Mouse (Mus musculus) stomach, embryonic 15.5 days (tissue): Measurements from ENCODE around the gene Dek. TPM values are rescaled to one million over a fixed set of nuclear protein-coding genes. Genes with fewer than 3 reads are reported as not detected.

Experiments used
- ATAC-seq: fragments of 200-750 bp; cut with Nextera tagmentation; 2 replicates; pipeline ENCODE4 v1.8.0; 2017; ENCODE audit warnings: low read depth, moderate number of reproducible peaks, moderate TSS enrichment; ENCODE audit not compliant: insufficient read depth, low FRiP score
- H3K27ac ChIP-seq: fragments of 300-500 bp; sonication (generic); 2 replicates; pipeline ENCODE4 v1.5.1; 2015; ENCODE audit warnings: mild to moderate bottlenecking, inconsistent platforms
- H3K27me3 ChIP-seq: fragments of 300-500 bp; sonication (generic); replicated peaks from 2 replicates; pipeline ENCODE4 v1.6.1; 2015; ENCODE audit warnings: inconsistent platforms
- H3K36me3 ChIP-seq: fragments of 300-500 bp; sonication (generic); 2 replicates; pipeline ENCODE4 v1.6.1; 2015; ENCODE audit warnings: inconsistent platforms
- H3K4me1 ChIP-seq: fragments of 300-500 bp; sonication (generic); 2 replicates; pipeline ENCODE4 v1.6.1; 2015; ENCODE audit warnings: inconsistent platforms
- H3K4me2 ChIP-seq: fragments of 300-500 bp; sonication (generic); 2 replicates; pipeline ENCODE4 v1.6.1; 2015; ENCODE audit warnings: mild to moderate bottlenecking, inconsistent platforms
- H3K4me3 ChIP-seq: fragments of 300-500 bp; sonication (generic); replicated peaks from 2 replicates; pipeline ENCODE4 v1.5.1; 2015; ENCODE audit warnings: inconsistent platforms
- H3K9ac ChIP-seq: fragments of 300-500 bp; sonication (generic); 2 replicates; pipeline ENCODE4 v1.6.1; 2015; ENCODE audit warnings: inconsistent platforms
- H3K9me3 ChIP-seq: fragments of 300-500 bp; sonication (generic); 2 replicates; pipeline ENCODE4 v1.6.1; 2016; ENCODE audit warnings: inconsistent platforms
- WGBS: fragments of 180-500 bp; shearing (Covaris S2); methylation state at CpG from one replicate; pipeline ENCODE4 v1.1.7; 2015; 5-methylcytosine and 5-hydroxymethylcytosine counted together
- polyA plus RNA-seq: library from polyadenylated mRNA; unstranded; fragments of >200 nt; fragmentation: Nextera tagmentation; extraction: Ambion mirVana; gene quantifications from 2 replicates; pipeline ENCODE4 v1.2.1, GENCODE M21; 2015

The Dek gene
- polyA plus RNA-seq, 1 experiment from 2014 or later, result 291 TPM

DNA sequence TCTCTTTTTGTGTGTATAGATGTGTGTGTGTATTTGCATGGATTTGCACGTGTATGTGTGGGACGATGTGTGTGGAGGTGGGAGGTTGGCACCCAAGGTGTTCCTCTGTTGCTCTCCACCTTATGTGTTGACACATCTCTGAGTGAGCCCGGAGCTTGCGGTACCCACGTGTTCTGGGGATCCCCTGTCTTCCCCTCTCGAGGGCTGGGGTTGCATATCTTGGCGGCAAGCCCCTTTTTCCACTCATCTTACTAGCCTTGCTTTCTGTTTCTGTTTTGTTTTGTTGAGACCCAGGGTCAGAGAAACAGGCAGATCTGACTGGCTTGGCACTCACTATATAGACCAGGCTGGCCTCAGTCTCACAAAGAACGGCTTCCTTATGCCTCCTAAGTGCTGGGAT lies 27.1 kb upstream of the Dek start:
- Histone ChIP-seq H3K27me3 (no peaks in the 10 kb centered on the region), H3K27ac (no peak overlapping the region), H3K9ac (no peak overlapping the region), H3K4me1 (no peaks in the 10 kb centered on the region), H3K4me2 (no peak overlapping the region), H3K4me3 (no peak overlapping the region), H3K9me3 (no peaks in the 10 kb centered on the region), H3K36me3 (no peaks in the 10 kb centered on the region)
- ATAC-seq, result no peak
- 80% methylated on average over 8 of the region's 8 CpGs for WGBS

DNA sequence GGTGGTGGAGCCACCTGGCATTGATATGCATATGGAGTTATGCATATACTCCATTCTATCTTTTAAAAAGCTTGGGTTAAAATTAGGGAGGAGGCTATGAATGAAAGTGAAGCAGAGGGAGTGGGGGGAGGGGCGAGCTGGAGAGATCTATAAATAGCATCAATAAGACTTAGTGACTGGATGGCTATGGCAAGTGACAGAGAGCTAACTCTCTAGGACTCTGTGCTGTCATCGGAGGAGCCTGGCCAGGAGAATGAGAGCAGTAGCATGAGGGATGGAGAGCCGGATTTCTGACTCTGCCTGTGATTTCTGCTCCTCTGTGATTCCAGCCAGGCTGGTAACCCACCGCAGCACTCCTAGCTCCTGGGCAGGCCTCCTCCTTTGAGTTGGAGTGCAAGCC lies 23.1 kb upstream of the Dek start:
- Histone ChIP-seq H3K4me2 (no peak overlapping the region), H3K27ac (no peak overlapping the region), H3K9me3 (no peaks in the 10 kb centered on the region), H3K9ac (no peak overlapping the region), H3K36me3 (no peaks in the 10 kb centered on the region), H3K4me1 (no peaks in the 10 kb centered on the region), H3K27me3 (no peaks in the 10 kb centered on the region), H3K4me3 (no peak overlapping the region)
- WGBS, result 69% methylated on average over 4 of the region's 4 CpGs
- ATAC-seq, result no peak

DNA sequence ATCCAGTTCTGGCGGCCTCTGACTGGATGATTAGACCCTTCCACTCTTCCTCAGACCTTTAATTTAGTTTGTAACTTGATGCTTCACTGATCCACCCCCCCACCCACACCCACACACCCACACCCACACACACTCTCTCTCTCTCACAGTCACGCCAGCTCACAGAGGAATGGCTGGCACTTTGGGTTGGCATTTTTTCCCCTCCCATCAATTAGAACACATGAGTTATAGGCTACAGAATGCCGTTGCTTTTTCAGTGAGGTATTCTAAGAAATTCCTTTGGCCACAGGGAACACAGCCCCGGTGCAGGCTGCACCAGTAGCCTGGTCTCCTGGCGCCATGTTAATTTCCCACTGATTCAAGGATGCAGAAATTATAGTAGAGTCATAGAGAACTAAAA lies 19.6 kb upstream of the Dek start:
- H3K27ac ChIP-seq, result no peak overlapping the region
- H3K9ac ChIP-seq, result no peak overlapping the region
- no peak for ATAC-seq
- no peaks in the 10 kb centered on the region for H3K4me1 ChIP-seq
- 76% methylated on average over 5 of the region's 5 CpGs for WGBS
- no peaks in the 10 kb centered on the region for H3K9me3 ChIP-seq
- H3K36me3 ChIP-seq, result no peaks in the 10 kb centered on the region
- H3K4me2 ChIP-seq, result no peak overlapping the region
- H3K27me3 ChIP-seq, result peaks cover 4% of the 10 kb centered on the region; the same call in 1 of the 2 replicates
- H3K4me3 ChIP-seq, result no peak overlapping the region

DNA sequence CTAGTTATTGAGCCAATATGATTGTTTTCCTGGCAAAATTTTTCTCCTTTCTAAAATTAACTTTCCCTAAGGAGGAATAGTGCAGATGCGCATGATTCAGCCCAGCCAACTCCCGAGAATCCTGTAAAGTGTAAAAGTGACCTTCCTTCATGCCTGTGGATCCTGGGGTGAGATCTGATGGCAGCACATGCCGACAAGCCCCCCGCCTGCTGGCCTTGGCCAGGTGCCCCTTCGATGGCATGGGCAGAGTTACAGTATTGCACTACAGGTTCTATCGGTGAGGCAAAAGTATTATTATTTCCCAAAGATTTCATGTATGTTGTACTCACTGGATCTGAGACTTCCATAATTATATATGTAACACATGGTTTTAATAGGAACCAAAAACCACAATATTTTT lies 19.0 kb upstream of the Dek start:
- Histone ChIP-seq H3K9me3 (no peaks in the 10 kb centered on the region), H3K9ac (no peak overlapping the region)

DNA sequence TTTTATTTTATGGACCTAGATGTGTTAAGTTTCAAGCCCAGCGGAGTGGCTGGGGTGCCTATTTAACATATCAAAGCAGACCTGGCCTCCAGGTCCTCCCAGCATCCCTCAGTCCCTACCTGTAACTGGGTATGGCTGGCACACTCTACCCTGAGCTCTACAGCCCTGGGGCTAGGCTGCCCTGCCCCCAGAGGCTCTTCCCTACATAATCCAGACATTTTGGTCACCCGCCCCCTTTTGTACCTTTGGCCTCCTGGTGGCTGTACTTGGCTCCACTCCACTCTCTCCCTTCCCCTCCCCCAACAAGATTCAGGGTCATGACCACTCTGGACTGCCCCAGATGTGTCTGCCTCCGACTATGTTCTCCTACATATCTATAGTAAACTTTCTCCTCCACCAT lies 18.4 kb upstream of the Dek start:
- peak; percentile 53; the same call in 1 of the 2 replicates for ATAC-seq
- no peak overlapping the region for H3K4me3 ChIP-seq
- H3K27ac ChIP-seq, result no peak overlapping the region
- H3K4me2 ChIP-seq, result no peak overlapping the region
- H3K9ac ChIP-seq, result no peak overlapping the region
- no peaks in the 10 kb centered on the region for H3K36me3 ChIP-seq
- H3K4me1 ChIP-seq, result no peaks in the 10 kb centered on the region
- H3K27me3 ChIP-seq, result peaks cover 4% of the 10 kb centered on the region; the same call in 1 of the 2 replicates
- 59% methylated on average over 3 of the region's 3 CpGs for whole genome bisulfite sequencing
- no peaks in the 10 kb centered on the region for H3K9me3 ChIP-seq

More for the DNA sequence above, 19.0 kb upstream of the Dek start:
- H3K36me3 ChIP-seq, result no peaks in the 10 kb centered on the region
- no peak overlapping the region for H3K4me2 ChIP-seq
- H3K27ac ChIP-seq, result no peak overlapping the region
- H3K27me3 ChIP-seq, result peaks cover 4% of the 10 kb centered on the region; the same call in 1 of the 2 replicates
- H3K4me1 ChIP-seq, result no peaks in the 10 kb centered on the region
- 84% methylated on average over 6 of the region's 6 CpGs for WGBS
- no peak for ATAC-seq
- no peak overlapping the region for H3K4me3 ChIP-seq

DNA sequence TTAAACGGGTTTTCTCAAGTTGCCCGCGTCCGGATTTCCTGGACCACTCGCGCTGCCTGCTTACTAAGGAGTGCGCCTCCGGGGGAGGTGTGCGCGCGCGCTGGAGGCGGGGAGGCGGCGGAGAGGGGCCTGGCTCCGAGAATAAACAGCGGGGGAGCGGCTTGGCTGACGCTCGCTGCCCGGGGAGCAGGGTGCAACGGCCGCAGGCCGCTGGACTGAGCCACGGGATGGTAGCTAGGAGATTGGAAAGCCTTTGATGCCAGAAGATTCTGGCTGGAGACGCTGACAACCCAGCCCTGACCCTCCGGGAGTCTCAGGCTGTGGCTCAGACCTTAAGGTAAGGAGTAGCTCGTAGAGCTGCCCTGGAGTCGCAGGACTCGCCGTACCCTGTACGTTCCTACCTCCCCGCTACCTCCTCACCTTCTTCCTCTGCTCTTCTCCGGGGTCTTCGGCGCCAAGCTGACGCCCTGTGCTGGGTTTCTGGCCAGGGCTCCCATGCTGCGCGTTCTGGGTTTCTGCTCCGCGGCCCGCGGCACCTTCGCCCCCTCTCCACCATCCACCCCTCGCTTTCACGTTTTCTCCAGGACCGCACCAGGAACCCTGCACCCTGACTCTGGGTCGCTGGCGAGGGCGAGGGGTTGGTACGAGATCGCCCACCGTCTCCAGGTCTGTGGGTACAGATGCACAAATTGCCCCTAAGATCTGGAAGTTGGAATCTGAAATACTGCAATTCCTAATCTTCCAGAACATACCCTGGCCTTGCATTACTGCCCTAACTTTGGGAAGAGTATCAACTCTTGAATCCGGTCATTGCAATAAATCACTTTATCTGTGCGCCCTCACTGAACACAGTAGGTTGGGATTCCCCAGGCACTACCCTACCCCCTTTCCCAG lies 16.8 kb upstream of the Dek start, which contains the start of gene Rnf144b:
Gene Rnf144b (plus strand): TSS at position 120 of the 894 bp plus-strand sequence.
- Histone ChIP-seq H3K4me3 (peak within 1 kb of the TSS; percentile 50), H3K4me2 (peak within 1 kb of the TSS; percentile 91), H3K27ac (no peak within 1 kb of the TSS), H3K9ac (0 out of 2 replicates have a peak within 1 kb of the TSS, but pooled peaks have one; percentile 7), H3K9me3 (no peaks in the 10 kb centered on the region), H3K36me3 (no peaks in the 10 kb centered on the region), H3K4me1 (no peaks in the 10 kb centered on the region), H3K27me3 (peaks cover 4% of the 10 kb centered on the region; the same call in 1 of the 2 replicates)
- 1% methylated on average over 53 of the region's 55 CpGs for WGBS
- no peak for ATAC-seq

DNA sequence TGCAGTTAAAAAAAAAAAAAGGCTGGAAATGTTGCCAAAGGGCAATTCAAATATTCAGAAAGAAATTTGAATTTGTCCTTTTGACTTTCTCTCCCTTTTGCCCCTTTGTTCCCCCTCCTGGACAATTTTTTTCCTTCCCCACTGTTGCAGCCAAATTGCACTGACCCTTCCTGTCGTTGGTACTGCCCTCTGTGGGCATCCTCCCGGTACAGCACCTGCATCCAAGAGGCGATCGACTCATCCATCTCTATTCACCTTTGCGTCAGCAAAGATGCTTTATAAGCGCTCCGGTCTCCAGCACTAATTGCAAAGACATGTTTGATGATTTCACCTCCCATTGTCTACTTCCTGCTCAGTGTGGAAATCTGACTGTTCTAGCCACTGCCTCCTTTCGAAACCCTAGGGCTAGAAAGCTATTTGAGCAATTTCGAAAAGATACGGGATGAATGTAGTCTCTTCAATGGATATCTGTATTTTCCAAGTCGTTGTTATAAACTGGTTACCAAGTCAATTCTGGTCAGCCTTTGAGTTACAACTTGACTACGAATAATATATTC lies 15.4 kb upstream of the Dek start:
- WGBS, result 41% methylated on average over 12 of the region's 12 CpGs
- ATAC-seq, result no peak
- no peak overlapping the region for H3K4me3 ChIP-seq

DNA sequence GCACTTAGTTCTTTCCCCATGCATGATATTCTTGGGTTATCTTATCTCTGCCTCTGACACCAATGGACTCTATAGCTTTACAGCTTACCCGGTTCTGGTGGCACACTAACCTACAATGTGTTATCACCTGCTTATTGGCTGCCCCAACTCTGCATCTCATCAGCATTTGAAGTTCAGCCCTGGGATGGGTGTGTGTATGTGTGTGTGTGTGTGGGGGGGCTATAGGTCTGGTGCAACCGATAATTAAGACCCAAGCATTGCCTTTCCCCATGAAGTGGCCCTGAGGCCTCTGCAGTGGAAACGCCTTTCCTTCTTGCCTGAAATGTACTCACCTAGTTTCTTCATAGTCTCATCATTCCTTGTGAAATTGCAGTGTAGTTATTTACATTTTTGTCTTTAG lies 10.0 kb upstream of the Dek start:
- H3K27ac ChIP-seq, result no peak overlapping the region
- H3K4me1 ChIP-seq, result no peaks in the 10 kb centered on the region
- no peak overlapping the region for H3K9ac ChIP-seq
- no peak overlapping the region for H3K4me3 ChIP-seq
- no peak overlapping the region for H3K4me2 ChIP-seq
- ATAC-seq, result no peak
- WGBS, result 77% methylated on average over 3 of the region's 3 CpGs
- no peaks in the 10 kb centered on the region for H3K9me3 ChIP-seq
- H3K27me3 ChIP-seq, result no peaks in the 10 kb centered on the region
- no peaks in the 10 kb centered on the region for H3K36me3 ChIP-seq

More for the DNA sequence above, 15.4 kb upstream of the Dek start:
- Histone ChIP-seq H3K4me1 (no peaks in the 10 kb centered on the region), H3K9ac (no peak overlapping the region), H3K36me3 (no peaks in the 10 kb centered on the region), H3K27me3 (peaks cover 4% of the 10 kb centered on the region; the same call in 1 of the 2 replicates), H3K9me3 (no peaks in the 10 kb centered on the region), H3K4me2 (no peak overlapping the region), H3K27ac (no peak overlapping the region)

DNA sequence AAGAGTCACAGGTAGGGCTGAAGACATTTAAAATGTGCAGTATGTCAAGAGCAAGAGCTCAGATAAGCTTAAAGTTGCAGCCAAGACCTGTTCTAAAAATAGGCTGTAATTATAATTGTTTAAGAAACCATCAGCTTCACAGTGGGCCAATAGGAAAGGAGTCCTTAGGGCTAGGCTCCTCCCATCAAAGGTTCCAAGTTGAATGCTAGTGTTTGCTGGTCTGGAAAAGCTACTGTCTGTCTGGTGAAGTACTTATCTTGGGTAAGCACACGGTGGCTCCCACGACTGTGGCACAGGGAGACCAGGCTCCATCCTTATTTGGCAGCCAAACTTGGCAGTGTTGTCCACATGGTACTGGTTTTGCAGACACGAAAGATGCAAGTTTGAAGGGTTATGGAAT lies 6.9 kb upstream of the Dek start:
- H3K9me3 ChIP-seq, result no peaks in the 10 kb centered on the region
- no peak overlapping the region; the same call in 1 of the 2 replicates for H3K27ac ChIP-seq
- no peaks in the 10 kb centered on the region for H3K36me3 ChIP-seq
- H3K27me3 ChIP-seq, result no peaks in the 10 kb centered on the region
- H3K4me3 ChIP-seq, result no peak overlapping the region
- WGBS, result 49% methylated on average over 3 of the region's 3 CpGs
- no peaks in the 10 kb centered on the region for H3K4me1 ChIP-seq
- ATAC-seq, result peak; percentile 76
- H3K4me2 ChIP-seq, result no peak overlapping the region
- H3K9ac ChIP-seq, result no peak overlapping the region

DNA sequence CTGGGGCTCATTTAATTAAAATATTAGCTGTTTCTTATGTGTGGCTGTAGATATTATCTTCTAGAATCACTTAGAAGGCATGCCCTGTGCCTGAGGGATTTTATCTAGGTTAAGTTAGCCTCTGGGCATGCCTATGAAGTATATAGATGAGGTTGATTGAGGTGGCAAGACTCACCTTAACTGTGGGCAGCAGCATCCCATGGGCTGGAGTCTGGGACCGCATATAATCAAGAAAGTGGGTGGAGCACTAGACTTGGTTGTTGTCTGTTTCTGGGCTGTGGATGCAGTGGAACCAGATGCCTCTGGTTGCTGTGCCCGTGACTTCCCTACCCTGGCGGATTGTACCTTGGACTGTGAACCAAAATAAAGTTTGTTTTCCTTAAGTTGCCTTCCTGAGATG lies 6.1 kb upstream of the Dek start:
- H3K9ac ChIP-seq, result no peak overlapping the region
- 78% methylated on average over 3 of the region's 3 CpGs for WGBS
- H3K27ac ChIP-seq, result no peak overlapping the region
- ATAC-seq, result no peak
- no peak overlapping the region for H3K4me3 ChIP-seq
- no peaks in the 10 kb centered on the region for H3K4me1 ChIP-seq
- H3K36me3 ChIP-seq, result no peaks in the 10 kb centered on the region
- H3K27me3 ChIP-seq, result no peaks in the 10 kb centered on the region
- H3K9me3 ChIP-seq, result no peaks in the 10 kb centered on the region
- no peak overlapping the region for H3K4me2 ChIP-seq

DNA sequence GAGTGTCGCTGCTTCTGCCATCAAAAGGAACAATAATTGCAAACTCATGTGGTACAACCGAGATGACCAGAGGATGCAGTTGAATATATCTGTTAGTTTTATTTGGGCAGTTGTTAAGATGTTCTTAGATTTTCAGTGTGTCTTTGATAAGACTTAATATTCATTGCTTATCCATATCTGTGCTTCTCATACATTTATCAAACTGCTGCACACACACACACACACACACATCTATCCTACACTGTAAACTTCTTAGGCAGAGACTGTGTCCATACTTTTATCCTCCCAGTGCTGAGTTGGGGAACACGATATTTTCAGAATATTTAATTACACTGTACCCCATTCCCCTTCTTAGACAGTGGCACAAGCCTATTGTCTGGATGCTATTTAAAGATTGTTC lies 5.2 kb upstream of the Dek start:
- WGBS, result 75% methylated on average over 3 of the region's 3 CpGs
- Histone ChIP-seq H3K9ac (no peak overlapping the region), H3K27me3 (no peaks in the 10 kb centered on the region), H3K36me3 (no peaks in the 10 kb centered on the region), H3K27ac (no peak overlapping the region), H3K4me2 (no peak overlapping the region), H3K9me3 (no peaks in the 10 kb centered on the region), H3K4me1 (no peaks in the 10 kb centered on the region), H3K4me3 (no peak overlapping the region)
- no peak for ATAC-seq

DNA sequence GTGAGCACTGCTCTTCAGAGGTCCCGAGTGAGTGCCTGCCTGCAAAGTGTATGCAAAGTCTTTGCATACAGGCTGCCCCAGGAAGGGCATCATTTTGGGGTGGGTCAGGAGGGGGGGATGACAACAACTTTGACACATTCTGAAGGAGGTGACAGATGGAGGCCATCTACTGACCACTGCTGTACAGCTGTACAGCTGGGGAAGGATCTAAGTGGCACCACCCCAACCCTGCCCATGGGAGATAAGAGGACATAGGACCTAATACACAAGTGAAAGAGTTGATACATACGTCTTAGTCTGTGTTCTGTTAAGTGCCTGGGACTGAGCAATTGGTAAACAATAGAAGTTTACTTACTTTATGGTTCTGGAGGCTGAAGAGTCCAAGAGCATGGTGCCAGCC lies 3.2 kb upstream of the Dek start:
- WGBS, result 54% methylated on average over 2 of the region's 2 CpGs
- Histone ChIP-seq H3K4me3 (no peak overlapping the region), H3K4me1 (peaks cover 1% of the 10 kb centered on the region; the same call in 1 of the 2 replicates), H3K9me3 (no peaks in the 10 kb centered on the region), H3K36me3 (no peaks in the 10 kb centered on the region), H3K9ac (no peak overlapping the region), H3K27me3 (no peaks in the 10 kb centered on the region), H3K27ac (no peak overlapping the region), H3K4me2 (no peak overlapping the region)
- peak; percentile 57; the same call in 1 of the 2 replicates for ATAC-seq
